10 mouse cellular contexts compared by ENCODE assay signal in genomic region chr2:163344976-163345660, GRCm38 (mm10). TPM values are rescaled to one million over a fixed set of nuclear protein-coding genes. Genes with fewer than 3 reads are reported as not detected.
DNase-seq lines count a peak whose midpoint lies in the region; ATAC-seq lines count a peak whose summit lies in the region.
"Had no signal": no experiment of that assay in that cellular context is flagged by ENCODE, and none has a peak within 500 bp of the region (broad histone marks: within the 10 kb centered on the region; RNA-seq: fewer than 3 reads in every experiment).

No protein-coding gene starts in this region.

- H3K9ac ChIP-seq in hindbrain, embryonic 13.5 days = no peak overlapping the region
- H3K9ac ChIP-seq: hindbrain, embryonic 15.5 days had no signal

- no peak for ATAC-seq in hindbrain, embryonic 13.5 days (ENCODE audit: low FRiP score)
- ATAC-seq: forebrain, embryonic 14.5 days had no signal

- peak; percentile 13 for DNase-seq in ovary, adult 18-20 months (ENCODE audit: low spot score)
- DNase-seq in ovary, postnatal 10 days (ENCODE audit: low spot score) = no peak
- peak; percentile 68 to 81 for DNase-seq in heart, adult 18-20 months
- DNase-seq in heart, postnatal 4 days = peak; percentile 56
- DNase-seq in left cerebral cortex, postnatal 10 days (ENCODE audit: extremely low spot score in 1 of 2, low spot score in 2 of 2) = no peak
- no peak for DNase-seq in left cerebral cortex, postnatal 14 days (ENCODE audit: low spot score in 2 of 2)
- DNase-seq: layer of hippocampus, adult 9-11 months had no signal

- 79% methylated on average over 13 of the region's 13 CpGs for WGBS in hindbrain, embryonic 13.5 days

- H3K27ac ChIP-seq in hindbrain, embryonic 13.5 days = no peak overlapping the region
- H3K27ac ChIP-seq: hindbrain, embryonic 15.5 days had no signal

- H3K4me1 ChIP-seq in hindbrain, embryonic 13.5 days (replicated peaks) = 0 out of 2 replicates have a peak, but pooled peaks cover 5% of the 10 kb centered on the region

- no peak overlapping the region for H3K4me2 ChIP-seq in hindbrain, embryonic 13.5 days
- H3K4me2 ChIP-seq: hindbrain, embryonic 15.5 days had no signal

- peaks cover 33% of the 10 kb centered on the region for H3K27me3 ChIP-seq in hindbrain, embryonic 13.5 days

- intact Hi-C loops in left cerebral cortex, postnatal 10 days (cut with DNase I) = no loop called here
- intact Hi-C loops in left cerebral cortex, postnatal 14 days (cut with DNase I) = loop anchor here (5.0 kb wide), 1 partner anchor 423 kb away; no protein-coding TSS in a partner anchor

- H3K4me3 ChIP-seq in hindbrain, embryonic 13.5 days = no peak overlapping the region
- H3K4me3 ChIP-seq: hindbrain, embryonic 15.5 days had no signal

- no peaks in the 10 kb centered on the region for H3K36me3 ChIP-seq in hindbrain, embryonic 13.5 days
- H3K36me3 ChIP-seq: hindbrain, embryonic 15.5 days had no signal

- H3K9me3 ChIP-seq in hindbrain, embryonic 13.5 days = no peaks in the 10 kb centered on the region
- H3K9me3 ChIP-seq: hindbrain, embryonic 15.5 days had no signal

RNA-seq across cellular contexts. Expression of gene Jph2, which starts 52.7 kb away (rescaled TPM):
- total RNA-seq in heart, adult 18-20 months (2021) = 100 to 1,000 TPM; 393 to 402 TPM
- total RNA-seq in heart, postnatal 4 days (2021) = 100 to 1,000 TPM; 366 to 416 TPM
- total RNA-seq in left cerebral cortex, postnatal 10 days (2021) = under 1 TPM; 0.61 to 0.75 TPM
- total RNA-seq in left cerebral cortex, postnatal 14 days (2021) = under 1 TPM; 0.51 to 0.72 TPM
- 0.38 and 0.49 TPM in 2 replicates for polyA plus RNA-seq in hindbrain, embryonic 13.5 days (2015; fragmentation: Nextera tagmentation; extraction: Ambion mirVana)

Comparison
In these comparisons a context has a peak if more than half of its experiments do, and no peak if none do; other contexts are left out.
1. DNase-seq: peak in ovary, adult 18-20 months (single experiment), heart, adult 18-20 months (2 of 2) and heart, postnatal 4 days (single experiment); none in ovary, postnatal 10 days (single experiment), left cerebral cortex, postnatal 10 days (0 of 2) and left cerebral cortex, postnatal 14 days (0 of 2).
2. RNA of gene Jph2, which starts 52.7 kb away (total RNA-seq): 366 to 416 TPM in heart, postnatal 4 days and 393 to 402 TPM in heart, adult 18-20 months; 0.61 to 0.75 TPM in left cerebral cortex, postnatal 10 days and 0.51 to 0.72 TPM in left cerebral cortex, postnatal 14 days; every median in the first group is over 100 times any median in the second.